Mouse (Mus musculus) right cerebral cortex, adult 18-20 months (tissue): ENCODE results near the gene Ints1.
A peak's percentile ranks its signal among the peaks of the same experiment; 100 is the strongest.
"Not testable (repeated sequence)": the region's sequence is repeated elsewhere in the genome, so short reads cannot be mapped to it uniquely, and the experiment has no call there.

Source experiments
- DNase-seq: peaks from one replicate; pipeline ENCODE4 v3.0.0; 2022; ENCODE audit warnings: mixed read lengths

Gene Ints1

GRCm38 (mm10) chr5:139750535-139750934 lies 24.9 kb downstream of the Ints1 start:
- DNase-seq, result no peak

GRCm38 (mm10) chr5:139749413-139750125 lies 25.9 kb downstream of the Ints1 start:
- DNase-seq, result no peak

- no peak for DNase-seq
Measured at GRCm38 (mm10) chr5:139745771-139746170, 29.7 kb downstream of the Ints1 start.

- DNase-seq, result not testable (repeated sequence)
Measured at GRCm38 (mm10) chr5:139742640-139743039, 32.8 kb downstream of the Ints1 start.

- DNase-seq, result no peak
Measured at GRCm38 (mm10) chr5:139738592-139739315, 36.7 kb downstream of the Ints1 start.

GRCm38 (mm10) chr5:139737841-139738591 lies 37.5 kb downstream of the Ints1 start:
- DNase-seq, result no peak

- no peak for DNase-seq
Measured at GRCm38 (mm10) chr5:139736504-139736940, 39.0 kb downstream of the Ints1 start.

- DNase-seq, result peak; percentile 85
Measured at GRCm38 (mm10) chr5:139735677-139736503, 39.6 kb downstream of the Ints1 start, which contains the start of gene Micall2. Micall2 (minus strand) TSS chr5:139736336.

- no peak for DNase-seq
Measured at GRCm38 (mm10) chr5:139734746-139735145, 40.7 kb downstream of the Ints1 start.

- no peak for DNase-seq
Measured at GRCm38 (mm10) chr5:139734016-139734415, 41.5 kb downstream of the Ints1 start.

- no peak for DNase-seq
Measured at GRCm38 (mm10) chr5:139732634-139733107, 42.8 kb downstream of the Ints1 start.

- DNase-seq, result no peak
Measured at GRCm38 (mm10) chr5:139730712-139731486, 44.6 kb downstream of the Ints1 start.

- DNase-seq, result no peak
Measured at GRCm38 (mm10) chr5:139727261-139727660, 48.2 kb downstream of the Ints1 start.

- no peak for DNase-seq
Measured at GRCm38 (mm10) chr5:139726186-139726585, 49.3 kb downstream of the Ints1 start.

- DNase-seq, result no peak
Measured at GRCm38 (mm10) chr5:139724336-139725116, 50.9 kb downstream of the Ints1 start.

- DNase-seq, result no peak
Measured at GRCm38 (mm10) chr5:139723113-139723512, 52.4 kb downstream of the Ints1 start.

- DNase-seq, result no peak
Measured at GRCm38 (mm10) chr5:139722709-139723108, 52.8 kb downstream of the Ints1 start.

- DNase-seq, result no peak
Measured at GRCm38 (mm10) chr5:139718949-139719348, 56.5 kb downstream of the Ints1 start.

- no peak for DNase-seq
Measured at GRCm38 (mm10) chr5:139718540-139718939, 56.9 kb downstream of the Ints1 start.

GRCm38 (mm10) chr5:139717723-139718122 lies 57.8 kb downstream of the Ints1 start:
- DNase-seq, result peak; percentile 38

GRCm38 (mm10) chr5:139706496-139706895 lies 69.0 kb downstream of the Ints1 start:
- DNase-seq, result no peak
